Mouse (Mus musculus): ENCODE data around the gene Tmem132c. TPM values are rescaled to one million over a fixed set of nuclear protein-coding genes. Genes with fewer than 3 reads are reported as not detected.
A peak's percentile ranks its signal among the peaks of the same experiment; 100 is the strongest.

The Tmem132c gene
- under 1 TPM; 0.35 to 0.75 (median 0.39) TPM for total RNA-seq (2022)

DNA sequence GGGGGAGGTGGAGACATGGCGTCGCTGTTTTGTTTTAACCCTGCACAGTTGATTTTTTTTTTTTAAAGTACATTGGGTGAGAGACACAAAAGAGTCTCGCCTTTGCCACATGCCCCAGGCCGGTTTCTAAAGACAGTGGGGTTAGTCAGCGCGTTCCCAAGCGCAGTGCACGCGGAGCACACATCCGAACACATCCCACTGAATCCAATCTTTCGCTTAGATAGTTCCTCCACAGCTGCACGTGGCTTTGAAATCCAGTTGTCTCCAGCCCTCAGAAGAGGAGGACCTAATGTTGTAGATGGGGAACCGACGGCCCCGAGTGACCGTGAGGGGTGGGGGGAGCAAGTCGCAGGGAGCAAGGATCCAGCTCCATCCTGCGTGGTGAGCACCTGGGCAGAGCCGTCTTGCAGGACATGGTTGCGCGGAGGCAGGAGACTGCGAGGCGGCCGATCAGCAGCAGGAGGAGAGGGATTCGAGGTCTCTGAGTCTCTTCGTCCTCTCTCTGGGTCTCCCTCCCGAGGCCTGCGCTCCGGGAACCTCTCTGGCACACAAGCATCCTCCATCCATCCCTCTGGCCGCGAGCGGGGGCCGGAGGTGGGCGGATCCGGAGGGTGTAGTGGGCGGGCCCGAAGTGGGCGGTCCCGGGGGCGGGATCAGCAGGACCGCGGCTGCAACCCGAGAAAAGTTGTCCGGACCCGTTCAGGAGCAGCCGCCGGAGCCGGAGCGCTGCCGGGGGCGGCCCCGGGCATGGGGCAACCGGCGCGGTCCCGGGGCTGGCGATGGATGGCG, at the start of gene Tmem132c:
Gene Tmem132c, plus strand, starts transcription at position 673 of the 789 bp plus-strand sequence.
- DNase-seq, result peak; percentile 55

DNA sequence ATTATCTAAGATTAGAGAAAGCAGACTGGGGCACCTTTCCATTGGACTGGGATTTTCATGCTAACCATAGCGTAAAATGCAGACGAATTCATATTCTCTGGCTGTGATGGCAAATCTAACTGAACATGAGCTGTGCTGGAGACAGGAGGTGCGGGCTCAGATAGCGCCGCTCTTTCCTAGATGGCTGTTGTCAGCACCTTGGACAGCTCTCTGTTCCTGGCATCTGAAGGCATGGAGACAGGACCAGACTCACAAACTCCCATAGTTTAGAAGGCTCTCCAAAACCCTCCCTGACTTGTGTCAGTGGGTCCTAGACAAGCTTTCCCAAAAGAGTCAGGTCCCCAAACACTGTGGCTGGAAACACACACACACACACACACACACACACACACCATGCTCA, 49.7 kb upstream of the Tmem132c start:
- peak; percentile 9 for DNase-seq

DNA sequence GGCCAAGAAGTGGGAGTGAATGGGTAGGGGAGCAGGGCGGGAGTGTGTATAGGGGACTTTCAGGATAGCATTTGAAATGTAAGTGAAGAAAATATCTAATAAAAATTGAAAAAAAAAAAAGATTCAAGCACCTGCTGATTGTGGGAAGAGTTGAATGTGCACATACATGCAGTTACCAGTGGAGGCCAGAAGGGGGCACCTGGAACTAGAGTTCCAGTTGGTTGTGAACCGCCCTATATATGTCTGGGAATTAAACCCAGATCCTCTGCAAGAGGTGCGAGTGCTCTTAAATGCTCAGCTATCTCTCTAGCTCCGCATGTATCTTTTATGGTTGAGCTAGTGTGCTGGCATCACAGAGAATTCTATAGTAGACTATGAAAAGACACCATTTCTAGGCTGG, 42.8 kb upstream of the Tmem132c start:
- no peak for DNase-seq

DNA sequence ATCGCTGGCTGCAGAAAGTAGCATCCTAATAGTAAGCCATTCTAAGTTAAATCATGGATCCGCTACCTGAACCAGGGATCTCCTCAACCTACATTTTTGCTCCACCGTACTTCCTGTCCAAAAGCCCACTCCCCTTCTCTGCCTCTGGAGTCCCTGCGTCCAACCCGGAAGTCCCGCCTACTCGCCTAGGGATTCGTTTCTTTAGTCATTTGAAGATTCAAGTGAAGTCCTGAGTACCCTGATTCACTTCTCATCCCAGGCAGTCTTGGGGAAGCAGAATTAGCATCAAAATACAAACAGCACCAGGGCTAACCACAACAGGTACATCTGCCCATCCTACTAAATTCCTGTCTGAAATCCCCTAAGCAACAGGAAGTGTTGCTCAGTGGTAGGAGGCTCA, 36.7 kb upstream of the Tmem132c start:
- DNase-seq, result no peak

DNA sequence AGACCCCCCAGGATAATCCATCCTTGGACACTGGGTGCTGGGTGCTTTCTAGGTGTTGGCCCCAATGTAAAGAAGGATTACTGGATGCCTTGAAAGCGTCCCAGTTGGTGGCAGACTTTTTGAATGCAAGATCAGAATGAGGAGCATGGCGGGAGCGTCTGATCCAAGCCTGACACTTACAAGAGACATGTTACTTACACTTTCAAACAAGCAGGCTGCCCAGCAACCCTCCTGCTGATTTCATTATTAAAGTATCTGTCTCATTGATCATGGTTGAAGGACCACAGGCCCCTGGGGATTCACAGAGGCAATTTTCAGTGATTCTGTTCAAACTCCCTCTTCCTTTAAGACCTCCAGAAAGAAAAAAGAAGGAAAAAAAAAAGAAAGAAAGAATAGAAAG, 25.2 kb upstream of the Tmem132c start:
- no peak for DNase-seq

DNA sequence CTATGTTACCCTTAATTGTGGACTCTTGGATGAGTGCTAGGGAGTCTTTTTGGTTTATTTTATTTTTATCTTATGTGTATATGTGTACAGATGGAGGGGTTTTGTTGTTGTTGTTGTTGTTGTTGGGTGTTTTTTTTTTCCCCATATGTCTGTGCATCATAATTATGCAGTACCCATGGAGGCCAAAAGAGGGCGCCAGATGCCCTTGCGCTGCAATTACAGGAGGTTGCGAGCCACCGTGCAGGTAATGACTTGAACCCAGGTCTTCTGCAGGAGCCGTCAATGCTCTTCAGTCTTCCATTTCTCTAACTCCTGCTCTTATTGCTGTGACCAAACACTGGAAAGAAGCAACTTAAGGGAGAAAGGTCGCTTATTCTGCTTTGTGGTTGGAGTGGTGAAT, 23.9 kb upstream of the Tmem132c start:
- no peak for DNase-seq

DNA sequence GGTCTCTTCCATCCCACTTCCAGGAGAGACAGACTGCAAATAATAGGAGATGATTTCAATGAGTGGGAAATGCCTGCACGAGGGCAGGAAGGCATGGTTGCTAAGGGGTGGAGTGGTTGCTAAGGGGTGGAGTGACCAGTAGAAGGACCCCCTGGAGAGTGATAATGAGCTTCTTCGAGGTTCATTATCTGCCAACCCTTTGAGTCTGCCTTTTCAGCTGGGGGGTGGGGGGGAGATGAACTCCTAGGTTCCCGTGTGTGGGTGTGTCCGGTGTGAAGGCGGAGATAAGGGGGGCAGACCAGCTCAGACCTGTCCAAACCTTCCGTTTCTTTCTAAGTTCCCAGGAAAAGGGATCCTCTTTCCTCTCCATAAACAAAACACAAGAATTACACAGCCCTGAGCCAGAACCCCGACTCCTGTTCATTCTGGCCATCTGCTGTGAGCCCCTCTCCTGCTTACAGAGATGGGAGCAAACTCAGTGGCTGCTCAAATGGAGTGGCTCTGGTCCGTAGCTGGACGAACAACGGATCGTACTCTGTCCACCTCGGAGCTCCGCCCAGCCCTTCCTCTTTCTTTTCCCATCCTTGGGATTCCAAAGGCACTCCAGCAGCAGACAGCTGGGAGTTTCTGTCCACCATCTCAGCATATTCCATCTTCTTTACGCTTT, 13.5 kb upstream of the Tmem132c start:
- no peak for DNase-seq

DNA sequence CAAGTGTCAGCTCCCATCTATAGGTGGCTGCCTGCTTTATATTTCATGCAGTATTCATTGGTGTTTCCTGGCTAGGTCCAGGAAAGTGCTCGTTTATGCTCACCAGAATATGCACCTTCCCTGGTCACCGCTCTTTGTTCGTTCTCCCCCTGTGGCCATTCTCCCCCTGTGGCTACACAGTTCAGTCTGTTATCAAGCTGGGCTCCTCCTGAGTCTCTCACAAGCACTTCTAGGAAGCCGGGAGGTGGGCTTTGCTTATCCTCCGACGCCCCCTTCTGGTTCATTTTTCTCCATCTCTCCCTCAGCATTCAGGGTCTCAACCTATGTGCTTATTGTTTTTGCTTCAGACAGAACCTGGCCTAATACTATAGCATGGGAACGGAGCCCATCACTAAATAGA, 6.9 kb upstream of the Tmem132c start:
- DNase-seq, result no peak

DNA sequence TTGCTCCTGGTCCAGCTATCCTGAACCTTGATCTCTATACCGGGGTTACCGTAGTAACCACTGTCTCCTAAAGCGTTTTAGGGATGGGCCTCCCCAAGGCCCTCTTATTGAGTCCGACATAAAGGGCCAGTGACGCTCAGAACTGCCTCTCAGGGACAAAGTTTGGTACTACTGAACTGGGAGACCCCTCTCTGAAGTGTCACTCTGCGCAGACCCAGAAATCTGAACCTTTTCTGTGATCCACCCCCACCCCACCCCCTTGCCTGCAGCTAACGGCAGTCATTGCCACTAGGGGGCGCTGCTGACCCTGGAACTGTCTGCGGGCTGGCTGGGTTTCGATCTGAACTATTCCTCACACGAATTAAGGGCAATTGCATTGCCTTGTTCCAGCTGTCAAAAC, 6.4 kb upstream of the Tmem132c start:
- DNase-seq, result peak; percentile 42

DNA sequence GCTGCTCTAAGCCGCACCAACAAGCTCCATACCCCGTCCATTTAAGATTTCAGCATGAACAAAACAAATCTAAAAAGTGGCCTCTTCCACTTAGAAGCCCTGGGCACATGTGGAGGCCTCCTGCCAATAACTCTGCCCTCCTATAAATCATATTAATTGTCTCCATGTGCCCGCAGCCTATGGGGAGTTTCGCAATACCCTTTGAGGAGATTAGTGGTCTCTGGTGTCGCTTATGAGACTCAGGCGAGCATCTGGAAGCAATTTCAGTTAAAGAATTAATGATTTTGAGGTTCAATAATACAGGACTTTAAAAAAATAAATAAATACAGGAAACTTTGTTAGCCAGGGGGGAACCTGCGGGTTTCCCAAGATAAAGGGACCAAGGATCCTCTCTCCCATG, 1.9 kb upstream of the Tmem132c start:
- no peak for DNase-seq

DNA sequence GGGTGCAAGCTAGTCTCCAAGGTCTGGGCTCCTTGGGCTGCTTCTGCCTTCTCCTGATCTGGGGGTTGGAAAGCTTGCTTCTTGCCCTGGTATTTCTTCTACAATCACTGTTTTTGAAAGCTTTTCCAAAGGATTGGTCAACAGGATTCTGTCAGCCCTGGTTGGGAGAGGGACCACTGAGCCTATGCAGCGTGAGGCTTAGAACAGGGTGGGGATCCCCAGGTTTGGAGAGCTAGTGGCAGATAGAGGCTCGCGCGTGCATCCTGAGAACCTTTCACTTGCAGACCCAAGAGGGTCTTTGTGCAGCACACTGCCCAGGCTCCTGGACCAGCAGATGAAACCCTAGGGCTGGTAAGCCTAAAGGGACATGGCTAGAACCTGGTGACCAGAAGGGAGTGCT, 962 bp upstream of the Tmem132c start:
- no peak for DNase-seq

DNA sequence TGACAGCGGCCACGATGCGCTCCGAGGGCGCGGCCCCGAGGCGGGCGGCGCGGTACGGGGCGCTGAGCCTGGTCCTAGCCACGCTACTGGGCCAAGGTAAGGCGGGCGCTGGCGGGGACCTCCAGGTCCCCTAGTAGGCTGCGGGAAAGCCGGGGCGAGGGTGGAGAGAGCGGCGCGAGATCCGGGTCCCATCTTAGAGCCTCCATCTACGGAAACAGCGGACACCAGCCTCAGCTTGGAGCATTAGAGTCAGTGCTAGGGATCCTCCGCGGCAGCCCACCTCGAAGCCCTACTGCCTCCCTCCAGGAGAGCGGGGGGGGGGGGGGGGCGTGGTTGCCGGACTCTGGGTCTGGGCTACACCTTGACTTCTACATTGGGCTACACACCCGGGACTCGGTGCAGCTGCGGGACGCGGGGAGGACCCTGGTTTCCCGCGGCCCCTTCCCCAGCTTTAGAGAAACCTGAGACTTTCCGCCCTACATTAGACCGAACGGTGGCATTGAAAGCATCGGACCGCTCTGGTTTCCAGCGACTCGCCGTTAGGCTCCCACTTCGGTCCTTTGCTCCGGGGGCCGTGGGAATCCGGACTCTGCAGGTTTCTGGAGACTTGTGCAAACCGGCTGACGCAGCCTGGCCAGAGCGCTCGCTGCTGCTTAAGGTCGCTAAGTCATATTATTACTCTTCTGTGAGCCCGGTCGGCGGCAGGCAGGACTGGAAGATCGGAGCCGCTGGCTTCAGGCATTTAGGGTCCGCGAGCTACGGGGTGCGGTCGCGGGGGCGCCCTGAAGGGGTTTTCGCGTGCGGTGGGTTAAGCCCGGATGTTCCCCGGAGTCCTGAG, 536 bp downstream of the Tmem132c start:
- DNase-seq, result no peak

DNA sequence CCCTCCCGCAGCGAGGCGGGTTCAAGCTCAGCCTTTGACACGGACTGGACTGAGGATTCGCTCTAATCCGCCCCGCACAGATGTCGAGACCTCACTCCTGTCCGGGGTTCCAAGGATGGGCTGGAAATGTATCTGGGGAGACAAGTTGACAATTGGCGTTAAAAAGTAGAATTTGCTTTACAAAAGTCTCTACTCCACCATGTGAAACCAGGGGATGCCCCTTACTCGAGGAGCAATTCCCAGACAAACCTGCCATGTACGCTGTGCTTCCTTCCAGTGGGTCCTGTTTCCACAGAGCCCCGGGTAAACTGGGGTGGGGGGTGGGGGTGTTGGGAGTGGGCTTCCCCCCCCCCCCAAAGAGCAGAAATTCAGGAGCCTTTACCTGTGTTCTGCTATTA, 1.2 kb downstream of the Tmem132c start:
- DNase-seq, result no peak

DNA sequence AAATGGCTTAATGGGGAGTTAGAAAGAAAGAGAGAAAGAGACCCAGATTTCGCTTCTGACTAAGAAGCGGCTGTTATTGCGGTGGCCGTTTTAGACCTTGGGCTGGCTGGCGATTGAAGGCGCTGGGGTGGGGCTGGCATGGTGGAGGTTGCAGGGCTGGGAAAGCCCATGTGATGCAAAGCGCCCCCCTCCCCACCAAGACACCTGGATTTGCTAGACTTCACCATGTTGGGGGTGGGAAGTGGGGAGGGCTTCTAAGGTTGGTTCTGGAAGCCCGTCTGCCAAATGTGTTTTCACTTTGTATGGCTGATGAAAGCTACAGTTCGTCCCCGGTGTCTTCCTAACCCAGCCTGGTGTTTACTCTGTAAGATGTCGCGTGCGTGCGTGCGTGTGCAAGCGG, 1.6 kb downstream of the Tmem132c start:
- DNase-seq, result no peak

DNA sequence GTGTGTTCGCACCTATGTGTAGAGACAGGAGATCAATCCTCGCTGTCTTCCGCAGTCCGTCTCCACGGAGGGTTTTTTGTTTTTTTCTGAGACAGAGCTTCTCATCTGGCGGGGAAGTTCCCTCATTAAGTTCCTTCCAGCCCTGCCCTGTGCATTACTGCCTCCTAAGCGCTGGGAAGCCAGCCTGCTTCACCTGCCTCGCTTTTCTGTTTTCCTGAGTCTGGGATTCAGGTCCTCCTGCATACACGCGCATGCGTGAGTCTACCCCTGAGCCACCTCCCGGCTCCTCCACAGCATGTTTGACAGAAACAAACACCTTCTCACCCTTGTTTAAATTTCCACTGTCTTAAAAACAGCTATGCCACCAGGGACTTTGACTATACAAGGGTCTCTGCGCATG, 2.0 kb downstream of the Tmem132c start:
- DNase-seq, result no peak

DNA sequence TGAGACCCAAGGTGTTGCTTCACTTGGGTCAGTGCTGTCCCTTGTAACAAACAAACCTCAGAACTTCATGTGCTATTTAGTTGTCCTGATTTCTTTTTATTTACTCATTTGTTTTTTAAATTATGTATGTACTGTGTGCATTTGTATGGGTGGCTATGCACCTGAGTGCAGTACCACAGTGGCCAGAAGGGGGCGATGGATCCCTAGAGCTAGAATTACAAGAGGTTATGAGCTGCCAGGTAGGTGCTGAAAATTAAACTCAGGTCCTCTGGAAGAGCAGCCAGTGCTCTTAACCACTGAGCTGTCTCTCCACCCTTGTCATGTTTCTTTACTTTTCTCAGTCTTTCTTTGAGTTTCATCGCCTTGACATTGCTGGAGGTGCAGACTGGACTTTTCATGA, 11.7 kb downstream of the Tmem132c start:
- no peak for DNase-seq

DNA sequence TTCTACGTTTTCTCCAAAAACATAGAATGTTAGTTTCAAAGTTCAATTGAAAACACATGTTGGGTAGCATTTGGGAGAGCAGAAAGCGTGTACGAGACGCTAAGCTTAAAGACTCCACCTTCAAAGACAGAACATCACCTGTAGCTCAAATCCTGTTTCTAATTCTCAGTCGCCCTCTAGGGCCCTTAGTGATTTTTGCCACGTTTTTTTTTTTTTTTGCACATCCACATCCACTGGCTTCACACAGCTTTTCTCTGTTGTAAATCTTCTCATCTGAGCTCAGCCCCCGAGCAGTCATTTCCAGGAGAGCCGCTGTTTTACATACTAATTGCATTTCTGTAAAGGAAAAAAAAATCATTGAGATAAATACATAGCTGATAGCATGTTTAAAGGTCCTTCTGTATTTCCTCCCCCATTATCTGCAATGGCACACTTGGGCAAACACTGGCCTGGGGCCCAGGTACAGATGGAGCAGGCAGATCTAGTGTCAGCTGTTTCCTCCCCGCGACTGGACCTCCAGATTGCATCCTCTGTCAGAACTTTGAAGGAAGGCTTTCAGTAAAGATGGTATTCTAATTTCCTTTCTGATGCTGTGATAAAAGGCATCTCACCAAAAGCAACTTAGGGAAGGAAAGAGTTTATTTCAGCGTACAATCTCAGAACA, 15.5 kb downstream of the Tmem132c start:
- no peak for DNase-seq

DNA sequence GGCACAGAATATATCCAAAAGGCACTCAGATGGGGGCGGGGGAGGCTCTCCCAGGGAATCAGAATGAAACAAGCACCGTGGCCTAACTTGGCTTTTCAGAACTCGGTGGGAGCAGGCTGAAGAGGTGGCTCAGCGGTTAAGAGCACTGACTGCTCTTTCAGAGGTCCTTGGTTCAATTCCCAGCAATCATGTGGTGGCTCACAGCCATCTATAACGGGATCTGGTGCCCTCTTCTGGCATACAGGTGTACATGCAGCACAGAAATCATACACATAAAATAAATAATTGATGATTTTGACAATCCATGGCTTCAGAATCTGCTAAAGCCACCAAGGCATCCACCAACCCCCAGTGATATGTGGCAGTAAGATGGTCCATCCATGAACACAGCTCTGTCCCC, 20.5 kb downstream of the Tmem132c start:
- DNase-seq, result no peak

DNA sequence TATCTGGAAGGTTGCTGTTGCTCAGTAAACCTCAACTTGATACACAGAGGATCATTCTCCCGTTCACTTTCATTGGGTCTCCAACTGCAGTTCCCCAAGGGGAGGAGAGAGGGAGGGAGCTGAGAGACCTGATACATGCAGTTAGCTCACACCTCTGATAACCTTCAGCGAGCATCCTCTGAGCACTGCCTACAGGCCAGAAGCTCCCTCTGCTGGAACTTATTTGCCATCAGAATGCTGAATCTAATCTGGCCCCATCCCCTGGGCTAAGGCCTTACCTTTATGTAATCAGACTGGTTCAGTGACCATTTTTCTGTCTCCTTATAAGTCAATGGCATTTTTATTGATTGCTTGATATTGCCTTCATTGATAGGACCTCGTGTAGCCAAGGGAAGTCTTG, 29.5 kb downstream of the Tmem132c start:
- DNase-seq, result no peak

DNA sequence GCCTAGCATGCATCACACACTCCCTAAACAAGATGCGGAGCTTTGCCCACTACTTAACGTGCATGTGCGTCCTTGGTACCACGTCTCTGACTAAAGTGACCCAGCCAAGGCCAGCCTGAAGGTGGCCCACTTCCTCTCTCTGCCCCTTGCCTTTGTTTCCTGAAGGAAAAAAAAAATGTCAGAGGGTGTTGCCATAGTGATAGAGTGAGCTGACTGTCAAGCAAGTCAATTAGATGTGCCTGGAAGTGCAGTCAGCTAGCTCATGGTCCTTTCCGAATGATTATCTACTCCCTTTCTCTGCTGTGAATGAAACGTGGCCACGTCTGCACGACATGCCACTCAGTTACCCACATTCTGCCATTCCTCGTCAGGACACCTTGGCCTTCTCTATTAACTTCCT, 37.9 kb downstream of the Tmem132c start:
- no peak for DNase-seq

DNA sequence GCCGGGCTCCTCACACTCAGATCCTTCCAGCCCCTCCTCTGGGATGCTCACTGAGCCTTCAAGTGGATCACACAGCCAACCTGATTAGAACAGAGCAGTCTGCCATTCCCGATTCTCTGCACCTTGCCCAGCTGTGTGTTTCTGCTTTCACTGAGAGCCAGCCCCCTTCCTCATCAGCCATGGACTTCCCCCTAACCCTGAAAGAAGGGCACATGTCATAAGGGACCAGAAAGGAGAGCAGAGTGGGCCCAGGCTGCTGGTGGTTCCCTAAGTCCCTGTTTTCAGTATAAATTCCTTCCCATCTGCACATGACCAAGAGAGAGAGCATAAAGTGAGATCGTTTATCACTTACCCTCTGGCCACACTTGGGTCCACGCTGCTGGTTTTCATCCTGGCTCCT, 39.6 kb downstream of the Tmem132c start:
- DNase-seq, result no peak

DNA sequence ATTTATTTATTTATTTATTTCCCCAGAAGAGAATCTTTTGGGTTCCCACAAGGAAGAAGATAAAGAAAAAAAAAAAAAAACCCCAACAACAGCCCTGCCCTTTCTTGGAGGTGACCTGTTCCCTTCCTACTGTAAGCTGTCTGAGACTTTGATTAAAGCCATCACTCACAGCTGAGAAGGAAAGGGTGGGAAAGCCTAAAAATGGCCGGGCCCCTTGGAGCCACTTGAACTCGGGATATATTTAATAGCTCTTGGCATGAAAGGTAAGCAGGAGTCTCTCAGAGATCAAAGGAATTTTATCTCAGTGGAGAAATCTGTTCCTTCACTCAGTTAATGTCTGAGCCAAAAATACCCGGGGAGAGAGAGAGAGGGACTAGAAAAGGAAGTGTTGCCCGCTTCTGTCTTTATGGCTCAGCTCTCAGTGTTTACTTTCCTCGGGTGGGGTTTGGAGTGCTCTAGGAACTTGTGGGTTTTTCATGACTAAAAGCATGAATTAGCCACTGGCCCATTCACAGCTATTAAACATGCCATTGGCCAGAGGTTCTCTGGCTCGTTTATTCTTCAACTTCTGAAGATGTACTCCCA, 41.0 kb downstream of the Tmem132c start:
- DNase-seq, result no peak

DNA sequence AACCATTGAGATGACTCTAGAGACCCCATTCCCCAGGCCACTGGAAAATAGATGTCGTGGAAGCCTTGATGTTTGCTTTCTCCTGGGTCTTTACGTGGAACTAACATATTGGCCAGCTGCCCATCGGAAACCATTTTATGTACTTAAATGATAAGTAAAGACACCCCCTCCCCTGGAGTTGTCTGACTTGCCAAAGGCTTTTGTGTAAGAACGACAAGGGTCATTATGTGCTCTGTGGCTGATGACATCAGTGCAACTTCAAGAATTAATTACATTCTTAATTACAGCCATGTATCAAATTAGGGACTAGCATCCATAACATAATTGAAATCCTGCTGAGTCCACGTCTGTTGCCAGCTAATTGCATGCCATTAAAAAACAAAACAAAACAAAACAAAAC, 45.3 kb downstream of the Tmem132c start:
- no peak for DNase-seq

Measured in adrenal gland, adult 8-10 months (tissue).